9 mouse cellular contexts compared by ENCODE assay signal in genomic region chr17:5248957-5249656, GRCm38 (mm10).
DNase-seq lines count a peak whose midpoint lies in the region; ATAC-seq and TF ChIP-seq lines count a peak whose summit lies in the region.
"Had no signal": no experiment of that assay in that cellular context is flagged by ENCODE, and none has a peak within 500 bp of the region (broad histone marks: within the 10 kb centered on the region; RNA-seq: fewer than 3 reads in every experiment).

No protein-coding gene starts in this region.

- peaks cover 24% of the 10 kb centered on the region for H3K4me1 ChIP-seq in midbrain, embryonic 15.5 days
- H3K4me1 ChIP-seq in midbrain, embryonic 16.5 days (ENCODE audit: control insufficient read depth, insufficient read depth, low read length): peaks cover 11% of the 10 kb centered on the region
- peaks cover 21% of the 10 kb centered on the region for H3K4me1 ChIP-seq in intestine, embryonic 15.5 days (replicated peaks)
- peaks cover 10% of the 10 kb centered on the region; the same call in 1 of the 2 replicates for H3K4me1 ChIP-seq in limb, embryonic 14.5 days (ENCODE audit: control insufficient read depth, insufficient read depth, low read length)
- peaks cover 55% of the 10 kb centered on the region for H3K4me1 ChIP-seq in neural tube, embryonic 15.5 days
- H3K4me1 ChIP-seq: midbrain, embryonic 12.5 days had no signal

- H3K9ac ChIP-seq in midbrain, embryonic 15.5 days: no peak overlapping the region
- no peak overlapping the region for H3K9ac ChIP-seq in midbrain, embryonic 16.5 days (ENCODE audit: low read depth, low read length)
- H3K9ac ChIP-seq in intestine, embryonic 15.5 days: no peak overlapping the region
- H3K9ac ChIP-seq in limb, embryonic 14.5 days (ENCODE audit: low read depth, low read length, severe bottlenecking): no peak overlapping the region
- H3K9ac ChIP-seq in neural tube, embryonic 15.5 days (replicated peaks): no peak overlapping the region
- H3K9ac ChIP-seq: midbrain, embryonic 12.5 days had no signal

- no peak for TF ChIP-seq POLR2A in limb, embryonic 14.5 days (IDR thresholded peaks at IDR 0.05; ENCODE audit: borderline replicate concordance, extremely low read depth, insufficient read depth, insufficient read length)

- ATAC-seq in midbrain, embryonic 15.5 days (replicated peaks): no peak
- ATAC-seq in midbrain, embryonic 16.5 days: no peak
- ATAC-seq in intestine, embryonic 15.5 days: 0 out of 2 replicates have a peak, but pooled peaks have one; percentile 47
- ATAC-seq in limb, embryonic 14.5 days (ENCODE audit: low FRiP score, low read depth): no peak
- peak; percentile 57; the same call in 1 of the 2 replicates for ATAC-seq in neural tube, embryonic 15.5 days (ENCODE audit: low FRiP score)

- H3K9me3 ChIP-seq in midbrain, embryonic 15.5 days: no peaks in the 10 kb centered on the region
- H3K9me3 ChIP-seq in midbrain, embryonic 16.5 days (replicated peaks; ENCODE audit: control insufficient read depth, low read length, poor library complexity, severe bottlenecking): no peaks in the 10 kb centered on the region
- no peaks in the 10 kb centered on the region for H3K9me3 ChIP-seq in intestine, embryonic 15.5 days
- no peaks in the 10 kb centered on the region for H3K9me3 ChIP-seq in limb, embryonic 14.5 days (ENCODE audit: control insufficient read depth, low read length)
- no peaks in the 10 kb centered on the region for H3K9me3 ChIP-seq in neural tube, embryonic 15.5 days (replicated peaks)
- H3K9me3 ChIP-seq: midbrain, embryonic 12.5 days had no signal

- WGBS in midbrain, embryonic 15.5 days: 75% methylated on average over 17 of the region's 17 CpGs
- WGBS in midbrain, embryonic 16.5 days: 70% methylated on average over 17 of the region's 17 CpGs
- WGBS in intestine, embryonic 15.5 days: 42% methylated on average over 17 of the region's 17 CpGs
- 36% methylated on average over 17 of the region's 17 CpGs for WGBS in limb, embryonic 14.5 days
- WGBS in neural tube, embryonic 15.5 days: 18% methylated on average over 17 of the region's 17 CpGs

- H3K4me3 ChIP-seq in midbrain, embryonic 15.5 days: no peak overlapping the region
- no peak overlapping the region for H3K4me3 ChIP-seq in midbrain, embryonic 16.5 days (ENCODE audit: low read depth, low read length)
- H3K4me3 ChIP-seq in intestine, embryonic 15.5 days (replicated peaks): no peak overlapping the region
- no peak overlapping the region for H3K4me3 ChIP-seq in limb, embryonic 14.5 days (replicated peaks; ENCODE audit: low read length)
- H3K4me3 ChIP-seq in neural tube, embryonic 15.5 days (replicated peaks): no peak overlapping the region
- H3K4me3 ChIP-seq: midbrain, embryonic 12.5 days had no signal

- no peaks in the 10 kb centered on the region for H3K27me3 ChIP-seq in midbrain, embryonic 15.5 days (replicated peaks)
- no peaks in the 10 kb centered on the region for H3K27me3 ChIP-seq in midbrain, embryonic 16.5 days (ENCODE audit: control insufficient read depth, insufficient read depth, low read depth, low read length)
- no peaks in the 10 kb centered on the region for H3K27me3 ChIP-seq in intestine, embryonic 15.5 days (replicated peaks)
- no peaks in the 10 kb centered on the region for H3K27me3 ChIP-seq in limb, embryonic 14.5 days (ENCODE audit: control insufficient read depth, insufficient read depth, low read length)
- no peaks in the 10 kb centered on the region for H3K27me3 ChIP-seq in neural tube, embryonic 15.5 days (replicated peaks)

- DNase-seq in cerebellum, postnatal 10 days: peak; percentile 91 to 94
- DNase-seq in limb, embryonic 14.5 days (ENCODE audit: low spot score): no peak
- DNase-seq in adrenal gland, postnatal 10 days: no peak
- DNase-seq in spleen, postnatal 36 days (ENCODE audit: low spot score in 2 of 2): no peak

- no peaks in the 10 kb centered on the region for H3K36me3 ChIP-seq in midbrain, embryonic 15.5 days (replicated peaks)
- H3K36me3 ChIP-seq in midbrain, embryonic 16.5 days (ENCODE audit: control insufficient read depth, insufficient read depth, low read length): no peaks in the 10 kb centered on the region
- H3K36me3 ChIP-seq in intestine, embryonic 15.5 days: no peaks in the 10 kb centered on the region
- no peaks in the 10 kb centered on the region for H3K36me3 ChIP-seq in limb, embryonic 14.5 days (ENCODE audit: control insufficient read depth, insufficient read depth, low read length)
- H3K36me3 ChIP-seq in neural tube, embryonic 15.5 days: no peaks in the 10 kb centered on the region

- 0 out of 2 replicates have a peak overlapping the region, but pooled peaks have one; percentile 34 for H3K27ac ChIP-seq in midbrain, embryonic 15.5 days
- no peak overlapping the region for H3K27ac ChIP-seq in midbrain, embryonic 16.5 days (ENCODE audit: low read length)
- H3K27ac ChIP-seq in intestine, embryonic 15.5 days: peak overlapping the region; percentile 41
- 0 out of 2 replicates have a peak overlapping the region, but pooled peaks have one; percentile 5 for H3K27ac ChIP-seq in limb, embryonic 14.5 days (replicated peaks; ENCODE audit: low read depth, low read length)
- peak overlapping the region; percentile 78 for H3K27ac ChIP-seq in neural tube, embryonic 15.5 days (replicated peaks)
- H3K27ac ChIP-seq: midbrain, embryonic 12.5 days had no signal

- no peak overlapping the region for H3K4me2 ChIP-seq in midbrain, embryonic 15.5 days
- no peak overlapping the region for H3K4me2 ChIP-seq in midbrain, embryonic 16.5 days (ENCODE audit: low read length)
- 0 out of 2 replicates have a peak overlapping the region, but pooled peaks have one; percentile 6 for H3K4me2 ChIP-seq in intestine, embryonic 15.5 days (replicated peaks)
- no peak overlapping the region for H3K4me2 ChIP-seq in limb, embryonic 14.5 days (replicated peaks; ENCODE audit: low read depth, low read length, severe bottlenecking)
- H3K4me2 ChIP-seq in neural tube, embryonic 15.5 days: peak overlapping the region; percentile 26
- H3K4me2 ChIP-seq: midbrain, embryonic 12.5 days had no signal

Comparison
In these comparisons a context has a peak if more than half of its experiments do, and no peak if none do; other contexts are left out.
1. ATAC-seq: peak in intestine, embryonic 15.5 days (single experiment) and neural tube, embryonic 15.5 days (single experiment); none in midbrain, embryonic 15.5 days (single experiment), midbrain, embryonic 16.5 days (single experiment) and limb, embryonic 14.5 days (single experiment).
2. H3K4me2 ChIP-seq: peak in intestine, embryonic 15.5 days (single experiment) and neural tube, embryonic 15.5 days (single experiment); none in midbrain, embryonic 15.5 days (single experiment), midbrain, embryonic 16.5 days (single experiment) and limb, embryonic 14.5 days (single experiment).
3. DNase-seq: peak in cerebellum, postnatal 10 days (2 of 2); none in limb, embryonic 14.5 days (single experiment), adrenal gland, postnatal 10 days (single experiment) and spleen, postnatal 36 days (0 of 2).